Mouse (Mus musculus) embryonic facial prominence, embryonic 15.5 days (tissue): ENCODE measurements around the gene Slc35g3. TPM values are rescaled to one million over a fixed set of nuclear protein-coding genes. Genes with fewer than 3 reads are reported as not detected.
A peak's percentile ranks its signal among the peaks of the same experiment; 100 is the strongest.

Source experiments
- ATAC-seq: fragments of 200-750 bp; cut with Nextera tagmentation; 2 replicates; pipeline ENCODE4 v1.8.0; 2017; ENCODE audit warnings: low read depth, moderate TSS enrichment; ENCODE audit not compliant: insufficient number of reproducible peaks, low FRiP score, low TSS enrichment
- H3K27ac ChIP-seq: fragments of 300-500 bp; sonication (generic); replicated peaks from 2 replicates; pipeline ENCODE4 v1.5.1; 2015; ENCODE audit warnings: mild to moderate bottlenecking, inconsistent platforms
- H3K27me3 ChIP-seq: fragments of 300-500 bp; sonication (generic); 2 replicates; pipeline ENCODE4 v1.6.1; 2015; ENCODE audit warnings: inconsistent platforms
- H3K36me3 ChIP-seq: fragments of 300-500 bp; sonication (generic); 2 replicates; pipeline ENCODE4 v1.6.1; 2015; ENCODE audit warnings: mild to moderate bottlenecking, inconsistent platforms
- H3K4me1 ChIP-seq: fragments of 300-500 bp; sonication (generic); 2 replicates; pipeline ENCODE4 v1.6.1; 2015; ENCODE audit warnings: inconsistent platforms
- H3K4me2 ChIP-seq: fragments of 300-500 bp; sonication (generic); replicated peaks from 2 replicates; pipeline ENCODE4 v1.6.1; 2015; ENCODE audit warnings: mild to moderate bottlenecking, inconsistent platforms
- H3K4me3 ChIP-seq: fragments of 300-500 bp; sonication (generic); replicated peaks from 2 replicates; pipeline ENCODE4 v1.5.1; 2015; ENCODE audit warnings: mild to moderate bottlenecking, inconsistent platforms
- H3K9ac ChIP-seq: fragments of 300-500 bp; sonication (generic); 2 replicates; pipeline ENCODE4 v1.6.1; 2015; ENCODE audit warnings: inconsistent platforms
- H3K9me3 ChIP-seq: fragments of 300-500 bp; sonication (generic); replicated peaks from 2 replicates; pipeline ENCODE4 v1.6.1; 2016; ENCODE audit warnings: inconsistent platforms
- WGBS: fragments of 180-500 bp; shearing (Covaris S2); methylation state at CpG from one replicate; pipeline ENCODE4 v1.1.7; 2015; 5-methylcytosine and 5-hydroxymethylcytosine counted together
- polyA plus RNA-seq: library from polyadenylated mRNA; unstranded; fragments of >200 nt; fragmentation: Nextera tagmentation; extraction: Ambion mirVana; gene quantifications from 2 replicates; pipeline ENCODE4 v1.2.1, GENCODE M21; 2015

Slc35g3 gene
- polyA plus RNA-seq, 1 experiment from 2014 or later: 0.15 TPM

- Histone ChIP-seq H3K4me3 (peak within 1 kb of the TSS; percentile 93), H3K4me1 (peaks cover 35% of the 10 kb centered on the region), H3K36me3 (0 out of 2 replicates have a peak, but pooled peaks cover 6% of the 10 kb centered on the region), H3K9me3 (no peaks in the 10 kb centered on the region), H3K27me3 (no peaks in the 10 kb centered on the region), H3K27ac (peak within 1 kb of the TSS; percentile 96), H3K4me2 (peak within 1 kb of the TSS; percentile 72), H3K9ac (peak within 1 kb of the TSS; percentile 90)
- 15% methylated on average over 32 of the region's 55 CpGs for WGBS
- peak; percentile 68 for ATAC-seq
Measured at GRCm38 (mm10) chr11:69765221-69766125, 3.7 kb upstream of the Slc35g3 start, which contains the start of gene Zbtb4. Gene Zbtb4 (plus strand): TSS chr11:69765912.

DNA sequence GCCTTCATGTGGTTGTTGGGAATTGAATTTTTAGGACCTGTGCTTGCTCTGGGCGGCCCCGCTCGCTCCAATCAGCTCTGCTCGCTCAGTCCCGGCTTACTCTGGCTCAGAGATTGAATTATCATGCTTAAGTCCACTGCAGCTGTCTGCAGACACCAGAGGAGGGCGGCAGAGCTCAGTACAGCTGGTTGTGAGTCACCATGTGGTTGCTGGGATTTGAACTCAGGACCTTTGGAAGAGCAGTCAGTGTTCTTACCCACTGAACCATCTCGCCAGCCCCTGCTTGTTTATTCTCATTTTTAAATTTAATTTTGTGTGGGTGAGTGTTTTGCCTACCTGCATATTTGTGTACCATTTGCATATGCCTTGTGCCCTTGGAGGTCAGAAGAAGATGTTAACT, 1.8 kb upstream of the Slc35g3 start:
- 65% methylated on average over 7 of the region's 7 CpGs for WGBS
- Histone ChIP-seq H3K4me3 (no peak overlapping the region), H3K4me2 (no peak overlapping the region), H3K27me3 (no peaks in the 10 kb centered on the region), H3K36me3 (no peaks in the 10 kb centered on the region), H3K4me1 (peaks cover 44% of the 10 kb centered on the region), H3K9me3 (no peaks in the 10 kb centered on the region), H3K27ac (no peak overlapping the region), H3K9ac (no peak overlapping the region)
- no peak for ATAC-seq

DNA sequence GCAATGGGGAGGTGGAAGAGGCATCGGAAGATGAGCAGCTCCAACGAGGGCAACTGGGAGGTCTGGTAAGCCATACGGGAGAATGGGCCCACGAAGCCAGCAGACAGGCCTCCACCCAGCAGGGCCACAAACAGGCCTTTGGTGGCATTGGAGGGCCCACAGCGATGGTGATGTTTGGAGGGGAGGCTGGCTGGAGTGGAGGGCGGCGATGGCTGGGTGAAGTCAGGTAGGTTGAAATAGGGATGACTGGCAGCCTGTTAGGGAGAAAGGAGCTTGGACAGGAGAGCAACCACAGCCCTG, 917 bp downstream of the Slc35g3 start:
- no peaks in the 10 kb centered on the region for H3K36me3 ChIP-seq
- peaks cover 38% of the 10 kb centered on the region for H3K4me1 ChIP-seq
- no peaks in the 10 kb centered on the region for H3K27me3 ChIP-seq
- no peak overlapping the region; the same call in 1 of the 2 replicates for H3K27ac ChIP-seq
- no peaks in the 10 kb centered on the region for H3K9me3 ChIP-seq
- 88% methylated on average over 7 of the region's 7 CpGs for WGBS
- H3K4me2 ChIP-seq: no peak overlapping the region
- H3K9ac ChIP-seq: no peak overlapping the region
- no peak overlapping the region for H3K4me3 ChIP-seq
- no peak for ATAC-seq

- H3K36me3 ChIP-seq: no peaks in the 10 kb centered on the region
- H3K4me2 ChIP-seq: peak overlapping the region; percentile 77; the same call in 1 of the 2 replicates
- no peaks in the 10 kb centered on the region for H3K9me3 ChIP-seq
- no peak overlapping the region for H3K9ac ChIP-seq
- ATAC-seq: no peak
- no peak overlapping the region for H3K4me3 ChIP-seq
- peaks cover 40% of the 10 kb centered on the region for H3K4me1 ChIP-seq
- WGBS: 78% methylated on average over 14 of the region's 14 CpGs
- H3K27me3 ChIP-seq: no peaks in the 10 kb centered on the region
- H3K27ac ChIP-seq: peak overlapping the region; percentile 100
Measured at GRCm38 (mm10) chr11:69760160-69760900, 1.4 kb downstream of the Slc35g3 start.

GRCm38 (mm10) chr11:69758971-69759721, 2.6 kb downstream of the Slc35g3 start:
- peak overlapping the region; percentile 77 for H3K4me2 ChIP-seq
- H3K9ac ChIP-seq: peak overlapping the region; percentile 35
- peak overlapping the region; percentile 100 for H3K27ac ChIP-seq
- ATAC-seq: peak; percentile 88
- peak overlapping the region; percentile 60 for H3K4me3 ChIP-seq
- no peaks in the 10 kb centered on the region for H3K36me3 ChIP-seq
- H3K27me3 ChIP-seq: no peaks in the 10 kb centered on the region
- under 1% methylated on average over 37 of the region's 37 CpGs for WGBS
- H3K4me1 ChIP-seq: peaks cover 42% of the 10 kb centered on the region
- H3K9me3 ChIP-seq: no peaks in the 10 kb centered on the region

GRCm38 (mm10) chr11:69758478-69758970, 3.2 kb downstream of the Slc35g3 start, which contains the start of gene Polr2a:
Gene Polr2a (minus strand): TSS chr11:69758637.
- H3K4me3 ChIP-seq: peak within 1 kb of the TSS; percentile 60
- no peaks in the 10 kb centered on the region for H3K9me3 ChIP-seq
- no peaks in the 10 kb centered on the region for H3K27me3 ChIP-seq
- peaks cover 44% of the 10 kb centered on the region for H3K4me1 ChIP-seq
- no peaks in the 10 kb centered on the region for H3K36me3 ChIP-seq
- peak within 1 kb of the TSS; percentile 77 for H3K4me2 ChIP-seq
- H3K9ac ChIP-seq: peak within 1 kb of the TSS; percentile 58
- H3K27ac ChIP-seq: peak within 1 kb of the TSS; percentile 100
- under 1% methylated on average over 34 of the region's 36 CpGs for WGBS
- ATAC-seq: peak; percentile 96

DNA sequence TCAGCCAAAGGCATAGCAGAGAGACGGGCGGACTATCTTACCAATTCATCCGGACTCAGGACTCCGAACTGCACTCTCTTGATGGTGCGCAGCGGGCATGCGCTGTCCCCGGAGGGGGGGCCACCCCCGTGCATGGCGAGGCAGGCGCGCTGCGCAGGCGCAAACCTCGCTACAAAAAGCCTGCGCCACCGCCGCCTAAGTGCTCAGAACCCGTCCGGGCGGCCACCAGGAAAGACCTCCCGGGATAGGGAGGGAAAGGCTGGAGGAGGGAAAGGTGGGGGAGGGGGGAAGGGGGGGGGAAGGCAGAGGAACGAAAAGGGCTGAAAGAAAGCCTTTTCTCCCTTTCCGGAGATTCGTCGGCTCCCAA, 3.7 kb downstream of the Slc35g3 start:
- Histone ChIP-seq H3K36me3 (no peaks in the 10 kb centered on the region), H3K4me3 (peak overlapping the region; percentile 60), H3K9ac (peak overlapping the region; percentile 58), H3K9me3 (no peaks in the 10 kb centered on the region), H3K4me1 (peaks cover 45% of the 10 kb centered on the region), H3K27me3 (no peaks in the 10 kb centered on the region), H3K27ac (peak overlapping the region; percentile 100), H3K4me2 (peak overlapping the region; percentile 77)
- peak; percentile 89 for ATAC-seq
- WGBS: under 1% methylated on average over 24 of the region's 26 CpGs

GRCm38 (mm10) chr11:69757303-69758089, 4.3 kb downstream of the Slc35g3 start:
- Histone ChIP-seq H3K4me1 (peaks cover 47% of the 10 kb centered on the region), H3K27me3 (no peaks in the 10 kb centered on the region), H3K9me3 (no peaks in the 10 kb centered on the region), H3K4me2 (peak overlapping the region; percentile 77), H3K4me3 (peak overlapping the region; percentile 60), H3K9ac (peak overlapping the region; percentile 58), H3K27ac (peak overlapping the region; percentile 100), H3K36me3 (no peaks in the 10 kb centered on the region)
- no peak for ATAC-seq
- 36% methylated on average over 9 of the region's 9 CpGs for WGBS

DNA sequence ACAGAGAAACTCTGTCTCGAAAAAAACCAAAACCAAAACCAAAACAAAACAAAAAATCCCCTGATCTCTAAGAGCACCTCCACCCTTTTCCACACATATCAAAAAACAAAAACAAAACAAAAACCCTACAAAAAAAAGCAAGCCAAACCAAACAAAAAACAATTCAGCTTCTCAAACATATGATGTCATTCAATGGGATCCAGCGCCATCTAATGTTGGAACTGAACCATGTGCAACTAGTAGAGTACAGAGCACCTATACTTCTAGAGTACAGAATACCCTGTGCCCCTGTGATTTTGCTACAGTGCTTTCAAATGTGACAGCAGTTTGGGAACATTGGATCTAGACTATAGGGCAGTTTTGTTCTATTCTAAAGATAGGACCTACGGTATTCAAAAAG, 7.1 kb downstream of the Slc35g3 start:
- Histone ChIP-seq H3K9me3 (no peaks in the 10 kb centered on the region), H3K27me3 (no peaks in the 10 kb centered on the region), H3K4me1 (peaks cover 34% of the 10 kb centered on the region), H3K27ac (no peak overlapping the region), H3K4me2 (peak overlapping the region; percentile 18; the same call in 1 of the 2 replicates), H3K9ac (no peak overlapping the region), H3K36me3 (no peaks in the 10 kb centered on the region), H3K4me3 (no peak overlapping the region)
- WGBS: 49% methylated on average over 3 of the region's 3 CpGs
- no peak for ATAC-seq

- no peak overlapping the region for H3K4me3 ChIP-seq
- H3K36me3 ChIP-seq: no peaks in the 10 kb centered on the region
- ATAC-seq: no peak
- peaks cover 30% of the 10 kb centered on the region for H3K4me1 ChIP-seq
- H3K4me2 ChIP-seq: no peak overlapping the region
- 82% methylated on average over 5 of the region's 5 CpGs for WGBS
- no peaks in the 10 kb centered on the region for H3K9me3 ChIP-seq
- H3K27ac ChIP-seq: no peak overlapping the region
- H3K9ac ChIP-seq: no peak overlapping the region
- no peaks in the 10 kb centered on the region for H3K27me3 ChIP-seq
Measured at GRCm38 (mm10) chr11:69754233-69754632, 7.5 kb downstream of the Slc35g3 start.
